Mouse (Mus musculus): ENCODE data around the gene Pmvk. TPM values are rescaled to one million over a fixed set of nuclear protein-coding genes. Genes with fewer than 3 reads are reported as not detected.

Pmvk gene
- 53.6 and 63.6 TPM in 2 replicates for total RNA-seq (2012; rRNA removed)
- polyA plus RNA-seq (2012; ENCODE audit: insufficient read depth in 1 of 2, insufficient read length in 2 of 2, low read depth in 1 of 2, low replicate concordance in 2 of 2, missing spikeins in 1 of 2): 10 to 100 TPM in 1 of 2 experiments, not detected in 1; 75.7 TPM

- peaks cover 4% of the 10 kb centered on the region; the same call in 1 of the 2 replicates for H3K79me2 ChIP-seq (ENCODE audit: control insufficient read depth, insufficient read depth, low read length, poor library complexity)
- TF ChIP-seq BHLHE40 (IDR thresholded peaks at IDR 0.05; ENCODE audit: borderline replicate concordance, low read depth, low read length) (no peak), ETS1 (IDR thresholded peaks at IDR 0.05; ENCODE audit: low read depth, low read length) (no peak), CTCF (IDR thresholded peaks at IDR 0.05 in 2 of 3, conservative IDR thresholded peaks at IDR 0.05 in 1 of 3; ENCODE audit: control insufficient read depth in 1 of 3, insufficient read depth in 1 of 3, low read depth in 2 of 3, low read length in 3 of 3, poor library complexity in 1 of 3, severe bottlenecking in 1 of 3) (no peak), MAZ (IDR thresholded peaks at IDR 0.05; ENCODE audit: low read depth, low read length) (no peak), TAL1 (IDR thresholded peaks at IDR 0.05; ENCODE audit: low read length) (no peak), MEF2A (IDR thresholded peaks at IDR 0.05; ENCODE audit: extremely low read depth, insufficient replicate concordance, low read depth, low read length, poor library complexity, severe bottlenecking) (no peak), POLR2A (IDR thresholded peaks at IDR 0.05; ENCODE audit: control insufficient read depth in 1 of 2, insufficient read depth in 1 of 2, low read depth in 1 of 2, low read length in 2 of 2, poor library complexity in 1 of 2) (no peak), HCFC1 (IDR thresholded peaks at IDR 0.05; ENCODE audit: low read depth, low read length) (no peak), GABPA (IDR thresholded peaks at IDR 0.05; ENCODE audit: low read depth, low read length) (no peak), ZNF384 (IDR thresholded peaks at IDR 0.05; ENCODE audit: low read depth, low read length) (no peak), MAFK (IDR thresholded peaks at IDR 0.05; ENCODE audit: borderline replicate concordance, low read depth, low read length) (no peak), NELFE (IDR thresholded peaks at IDR 0.05; ENCODE audit: low read depth, low read length) (no peak), ZC3H11A (IDR thresholded peaks at IDR 0.05; ENCODE audit: low read depth, low read length) (no peak), JUND (IDR thresholded peaks at IDR 0.05; ENCODE audit: low read depth, low read length) (no peak), CHD2 (IDR thresholded peaks at IDR 0.05; ENCODE audit: low read length) (no peak), USF2 (IDR thresholded peaks at IDR 0.05; ENCODE audit: borderline replicate concordance in 1 of 2, insufficient read depth in 1 of 2, low read depth in 1 of 2, low read length in 2 of 2) (no peak), E2F4 (IDR thresholded peaks at IDR 0.05; ENCODE audit: borderline replicate concordance, low read depth, low read length) (no peak), SIN3A (IDR thresholded peaks at IDR 0.05; ENCODE audit: low read length) (no peak), POLR2AphosphoS2 (IDR thresholded peaks at IDR 0.05; ENCODE audit: low read length) (no peak)
- no peak within 1 kb of the TSS for H3K9ac ChIP-seq (ENCODE audit: control insufficient read depth, low read depth, low read length, poor library complexity, severe bottlenecking)
- peaks cover 0 to 10% of the 10 kb centered on the region in 2 experiments; a peak in 2 of 4 replicates for H3K36me3 ChIP-seq (ENCODE audit: control insufficient read depth in 1 of 2, insufficient read depth in 2 of 2, low read length in 2 of 2)
- no peaks in the 10 kb centered on the region for H3K9me3 ChIP-seq (replicated peaks; ENCODE audit: insufficient read depth, low read length)
- no peaks in the 10 kb centered on the region for H3K27me3 ChIP-seq (ENCODE audit: control insufficient read depth in 1 of 2, insufficient read depth in 2 of 2, low read length in 2 of 2)
- no peak for DNase-seq (ENCODE audit: low read depth, low spot score)
- H3K4me1 ChIP-seq (ENCODE audit: control insufficient read depth in 1 of 2, insufficient read depth in 2 of 2, low read length in 2 of 2): peaks cover 11 to 14% of the 10 kb centered on the region in 2 experiments
- no peak within 1 kb of the TSS for H3K4me3 ChIP-seq (ENCODE audit: control insufficient read depth in 1 of 2, insufficient read depth in 1 of 2, low read depth in 2 of 2, low read length in 2 of 2)
- H3K27ac ChIP-seq (ENCODE audit: control insufficient read depth, low read depth, low read length): no peak within 1 kb of the TSS
These were observed at the start of gene Pmvk for GRCm38 (mm10) chr3:89454401-89455177. TSS of gene Pmvk (plus strand) at chr3:89454541.

Measured in MEL (cell line).